Mouse (Mus musculus): Measurements from ENCODE around the gene Cd2. TPM values are rescaled to one million over a fixed set of nuclear protein-coding genes. Genes with fewer than 3 reads are reported as not detected.

Cd2 gene
- total and polyA plus RNA-seq, 3 experiments = not detected

GRCm38 (mm10) chr3:101277830-101278229 lies 9.9 kb downstream of the Cd2 start:
- Histone ChIP-seq H3K4me1 (ENCODE audit: control insufficient read depth in 1 of 2, insufficient read depth in 2 of 2, low read length in 2 of 2) (no peaks in the 10 kb centered on the region), H3K4me3 (ENCODE audit: control insufficient read depth in 1 of 2, insufficient read depth in 1 of 2, low read depth in 2 of 2, low read length in 2 of 2) (no peak overlapping the region), H3K36me3 (ENCODE audit: control insufficient read depth in 1 of 2, insufficient read depth in 2 of 2, low read length in 2 of 2) (no peaks in the 10 kb centered on the region), H3K79me2 (ENCODE audit: control insufficient read depth, insufficient read depth, low read length, poor library complexity) (no peaks in the 10 kb centered on the region), H3K9me3 (replicated peaks; ENCODE audit: insufficient read depth, low read length) (no peaks in the 10 kb centered on the region), H3K27me3 (ENCODE audit: control insufficient read depth in 1 of 2, insufficient read depth in 2 of 2, low read length in 2 of 2) (no peaks in the 10 kb centered on the region), H3K9ac (ENCODE audit: control insufficient read depth, low read depth, low read length, poor library complexity, severe bottlenecking) (no peak overlapping the region), H3K27ac (ENCODE audit: control insufficient read depth, low read depth, low read length) (no peak overlapping the region)
- TF ChIP-seq ZKSCAN1 (IDR thresholded peaks at IDR 0.05; ENCODE audit: low read depth, low read length) (no peak), CHD2 (IDR thresholded peaks at IDR 0.05; ENCODE audit: low read length) (no peak), MEF2A (IDR thresholded peaks at IDR 0.05; ENCODE audit: extremely low read depth, insufficient replicate concordance, low read depth, low read length, poor library complexity, severe bottlenecking) (no peak), MAZ (IDR thresholded peaks at IDR 0.05; ENCODE audit: low read depth, low read length) (no peak)
- no peak for DNase-seq (ENCODE audit: low read depth, low spot score)

- Histone ChIP-seq H3K4me3 (ENCODE audit: control insufficient read depth in 1 of 2, insufficient read depth in 1 of 2, low read depth in 2 of 2, low read length in 2 of 2) (no peak overlapping the region), H3K27me3 (ENCODE audit: control insufficient read depth in 1 of 2, insufficient read depth in 2 of 2, low read length in 2 of 2) (no peaks in the 10 kb centered on the region), H3K36me3 (ENCODE audit: control insufficient read depth in 1 of 2, insufficient read depth in 2 of 2, low read length in 2 of 2) (no peaks in the 10 kb centered on the region), H3K27ac (ENCODE audit: control insufficient read depth, low read depth, low read length) (no peak overlapping the region), H3K9me3 (replicated peaks; ENCODE audit: insufficient read depth, low read length) (no peaks in the 10 kb centered on the region), H3K4me1 (ENCODE audit: control insufficient read depth in 1 of 2, insufficient read depth in 2 of 2, low read length in 2 of 2) (no peaks in the 10 kb centered on the region), H3K9ac (ENCODE audit: control insufficient read depth, low read depth, low read length, poor library complexity, severe bottlenecking) (no peak overlapping the region), H3K79me2 (ENCODE audit: control insufficient read depth, insufficient read depth, low read length, poor library complexity) (no peaks in the 10 kb centered on the region)
- TF ChIP-seq MXI1 (IDR thresholded peaks at IDR 0.05; ENCODE audit: low read depth, low read length) (no peak), MYC (IDR thresholded peaks at IDR 0.05; ENCODE audit: low read depth, low read length) (no peak), UBTF (IDR thresholded peaks at IDR 0.05; ENCODE audit: borderline replicate concordance, insufficient read depth, low read depth, low read length) (no peak), ZMIZ1 (IDR thresholded peaks at IDR 0.05; ENCODE audit: low read depth, low read length) (no peak), CHD1 (IDR thresholded peaks at IDR 0.05; ENCODE audit: low read depth, low read length) (no peak), MYB (IDR thresholded peaks at IDR 0.05; ENCODE audit: low read depth, low read length) (no peak), ZC3H11A (IDR thresholded peaks at IDR 0.05; ENCODE audit: low read depth, low read length) (no peak), GATA1 (IDR thresholded peaks at IDR 0.05; ENCODE audit: low read depth, low read length) (no peak), E2F4 (IDR thresholded peaks at IDR 0.05; ENCODE audit: borderline replicate concordance, low read depth, low read length) (no peak), USF1 (IDR thresholded peaks at IDR 0.05; ENCODE audit: low read depth, low read length) (no peak), MAFK (IDR thresholded peaks at IDR 0.05; ENCODE audit: borderline replicate concordance, low read depth, low read length) (no peak), MAX (IDR thresholded peaks at IDR 0.05; ENCODE audit: low read length) (no peak), MAZ (IDR thresholded peaks at IDR 0.05; ENCODE audit: low read depth, low read length) (no peak), BHLHE40 (IDR thresholded peaks at IDR 0.05; ENCODE audit: borderline replicate concordance, low read depth, low read length) (no peak), SIN3A (IDR thresholded peaks at IDR 0.05; ENCODE audit: low read length) (no peak), NELFE (IDR thresholded peaks at IDR 0.05; ENCODE audit: low read depth, low read length) (no peak), POLR2AphosphoS5 (IDR thresholded peaks at IDR 0.05; ENCODE audit: borderline replicate concordance, low read depth, low read length) (no peak), TCF12 (IDR thresholded peaks at IDR 0.05; ENCODE audit: low read depth, low read length) (no peak), GABPA (IDR thresholded peaks at IDR 0.05; ENCODE audit: low read depth, low read length) (no peak), CTCF (IDR thresholded peaks at IDR 0.05 in 2 of 3, conservative IDR thresholded peaks at IDR 0.05 in 1 of 3; ENCODE audit: control insufficient read depth in 1 of 3, insufficient read depth in 1 of 3, low read depth in 2 of 3, low read length in 3 of 3, poor library complexity in 1 of 3, severe bottlenecking in 1 of 3) (no peak)
- no peak for DNase-seq (ENCODE audit: low read depth, low spot score)
Observed at GRCm38 (mm10) chr3:101276501-101277320, 11.0 kb downstream of the Cd2 start.

All from MEL (cell line).